Mouse (Mus musculus): Measurements from ENCODE around the gene Lrrc2. TPM values are rescaled to one million over a fixed set of nuclear protein-coding genes. Genes with fewer than 3 reads are reported as not detected.

Lrrc2 gene
- total and polyA plus RNA-seq, 3 experiments: 1.6 to 3.6 (median 1.6) TPM

- no peak for TF ChIP-seq ZKSCAN1 (IDR thresholded peaks at IDR 0.05; ENCODE audit: borderline replicate concordance, low read depth, low read length)
- TF ChIP-seq PAX5 (IDR thresholded peaks at IDR 0.05; ENCODE audit: low read length): no peak
- TF ChIP-seq IRF4 (IDR thresholded peaks at IDR 0.05; ENCODE audit: low read depth, low read length): no peak; the same call in 1 of the 2 replicates
- TF ChIP-seq POLR2A (IDR thresholded peaks at IDR 0.05; ENCODE audit: low read depth, low read length): no peak
- no peak for TF ChIP-seq E2F4 (IDR thresholded peaks at IDR 0.05; ENCODE audit: insufficient replicate concordance, low read depth, low read length)
- TF ChIP-seq CTCF (conservative IDR thresholded peaks at IDR 0.05 in 1 of 2, IDR thresholded peaks at IDR 0.05 in 1 of 2; ENCODE audit: low read depth in 2 of 2, low read length in 2 of 2): no peak
Measured at GRCm38 (mm10) chr9:110965910-110966231, 14.5 kb downstream of the Lrrc2 start (continued).

- dilution Hi-C loops (cut with MboI; ENCODE audit: extremely low pct_ligation_motif_present, extremely low pct_unique_long_range_greater_than_20kb, low sequenced_read_pairs): no loop called here
- H3K4me3 ChIP-seq (replicated peaks in 1 of 3; ENCODE audit: low read depth in 2 of 3, low read length in 2 of 3, poor library complexity in 1 of 3): no peak overlapping the region
- in situ Hi-C loops (cut with MboI; ENCODE audit: low pct_ligation_motif_present, low pct_unique_long_range_greater_than_20kb, low sequenced_read_pairs): no loop called here
- no peak overlapping the region for H3K27ac ChIP-seq (ENCODE audit: insufficient read depth, low read depth)
- peaks cover 0 to 3% of the 10 kb centered on the region in 2 experiments; a peak in 2 of 4 replicates for H3K4me1 ChIP-seq (ENCODE audit: control insufficient read depth in 1 of 2, insufficient read depth in 2 of 2)
- H3K9ac ChIP-seq (ENCODE audit: insufficient read depth, low read depth): no peak overlapping the region
- no peaks in the 10 kb centered on the region for H3K79me2 ChIP-seq (replicated peaks; ENCODE audit: control insufficient read depth, extremely low read depth, insufficient read depth, poor library complexity, severe bottlenecking)
- H3K9me3 ChIP-seq (replicated peaks; ENCODE audit: low read length): no peaks in the 10 kb centered on the region
- H3K36me3 ChIP-seq (replicated peaks in 1 of 2; ENCODE audit: control insufficient read depth in 1 of 2, insufficient read depth in 1 of 2, low read length in 1 of 2): peaks cover 0 to 8% of the 10 kb centered on the region in 2 experiments
- no peak for DNase-seq (ENCODE audit: extremely low read depth)
- H3K4me2 ChIP-seq (ENCODE audit: insufficient read depth, low read depth, poor library complexity, severe bottlenecking): no peak overlapping the region
- TF ChIP-seq POLR2AphosphoS2 (IDR thresholded peaks at IDR 0.05; ENCODE audit: low read depth, low read length) (no peak), MAZ (IDR thresholded peaks at IDR 0.05; ENCODE audit: low read depth, low read length) (no peak), PAX5 (IDR thresholded peaks at IDR 0.05; ENCODE audit: low read length) (no peak), CHD1 (IDR thresholded peaks at IDR 0.05; ENCODE audit: low read depth, low read length) (no peak), ZC3H11A (IDR thresholded peaks at IDR 0.05; ENCODE audit: low read depth, low read length) (no peak), UBTF (IDR thresholded peaks at IDR 0.05; ENCODE audit: low read depth, low read length) (no peak), MXI1 (IDR thresholded peaks at IDR 0.05; ENCODE audit: low read depth, low read length) (no peak), ZNF384 (IDR thresholded peaks at IDR 0.05; ENCODE audit: low read depth, low read length) (no peak), NRF1 (IDR thresholded peaks at IDR 0.05; ENCODE audit: low read depth, low read length) (no peak), MEF2A (IDR thresholded peaks at IDR 0.05; ENCODE audit: borderline replicate concordance, low read depth, low read length) (no peak), GABPA (IDR thresholded peaks at IDR 0.05; ENCODE audit: insufficient replicate concordance, low read depth, low read length) (no peak), TCF12 (IDR thresholded peaks at IDR 0.05; ENCODE audit: low read depth, low read length) (no peak), JUND (conservative IDR thresholded peaks at IDR 0.05; ENCODE audit: low read depth, low read length) (no peak), SMC3 (IDR thresholded peaks at IDR 0.05; ENCODE audit: low read depth, low read length) (no peak), KAT2A (IDR thresholded peaks at IDR 0.05; ENCODE audit: insufficient replicate concordance, low read length) (no peak), CTCF (conservative IDR thresholded peaks at IDR 0.05 in 1 of 2, IDR thresholded peaks at IDR 0.05 in 1 of 2; ENCODE audit: low read depth in 2 of 2, low read length in 2 of 2) (no peak), CHD2 (IDR thresholded peaks at IDR 0.05; ENCODE audit: low read length) (no peak)
- H3K27me3 ChIP-seq (replicated peaks): no peaks in the 10 kb centered on the region
Measured at GRCm38 (mm10) chr9:110979411-110979810, 28.1 kb downstream of the Lrrc2 start.
